Mouse (Mus musculus): ENCODE measurements around the gene Haus4. TPM values are rescaled to one million over a fixed set of nuclear protein-coding genes. Genes with fewer than 3 reads are reported as not detected.

The Haus4 gene
- total and polyA plus RNA-seq, 2 experiments from 2014 or later = 26.3 to 84.6 TPM

- no peak overlapping the region for H3K27ac ChIP-seq (ENCODE audit: low read depth)
- TF ChIP-seq EP300 (IDR thresholded peaks at IDR 0.05; ENCODE audit: low read depth) (no peak), CTCF (IDR thresholded peaks at IDR 0.05; ENCODE audit: low read depth) (no peak)
- peak overlapping the region; percentile 40; the same call in 1 of the 2 replicates for H3K9ac ChIP-seq (replicated peaks; ENCODE audit: low read depth, low read length)
Measured at GRCm38 (mm10) chr14:54528007-54528393, 26.4 kb downstream of the Haus4 start.

GRCm38 (mm10) chr14:54527227-54528006 is 27.0 kb downstream of the Haus4 start:
- Histone ChIP-seq H3K9ac (replicated peaks; ENCODE audit: low read depth, low read length) (peak overlapping the region; percentile 40), H3K4me3 (ENCODE audit: low read depth, low read length) (peak overlapping the region; percentile 37), H3K4me2 (ENCODE audit: low read depth, low read length) (peak overlapping the region; percentile 64), H3K9me3 (replicated peaks; ENCODE audit: control insufficient read depth, low read length) (no peaks in the 10 kb centered on the region), H3K4me1 (ENCODE audit: control insufficient read depth, insufficient read depth) (no peaks in the 10 kb centered on the region; the same call in 1 of the 2 replicates), H3K27me3 (ENCODE audit: control insufficient read depth, insufficient read depth, low read length) (no peaks in the 10 kb centered on the region), H3K36me3 (replicated peaks; ENCODE audit: control insufficient read depth, insufficient read depth, low read length) (no peaks in the 10 kb centered on the region), H3K27ac (ENCODE audit: low read depth) (no peak overlapping the region)
- ATAC-seq (ENCODE audit: insufficient read depth, low read depth) = peak; percentile 63
- TF ChIP-seq EP300 (IDR thresholded peaks at IDR 0.05; ENCODE audit: low read depth) = no peak
- no peak for TF ChIP-seq CTCF (IDR thresholded peaks at IDR 0.05; ENCODE audit: low read depth)
- peak; percentile 12 for DNase-seq (ENCODE audit: low spot score)
- 2% methylated on average over 18 of the region's 18 CpGs for WGBS

More at GRCm38 (mm10) chr14:54528007-54528393, 26.4 kb downstream of the Haus4 start:
- H3K36me3 ChIP-seq (replicated peaks; ENCODE audit: control insufficient read depth, insufficient read depth, low read length) = no peaks in the 10 kb centered on the region
- peak overlapping the region; percentile 64 for H3K4me2 ChIP-seq (ENCODE audit: low read depth, low read length)
- H3K4me3 ChIP-seq (ENCODE audit: low read depth, low read length) = peak overlapping the region; percentile 37
- H3K9me3 ChIP-seq (replicated peaks; ENCODE audit: control insufficient read depth, low read length) = no peaks in the 10 kb centered on the region
- 23% methylated on average over 5 of the region's 5 CpGs for WGBS
- H3K27me3 ChIP-seq (ENCODE audit: control insufficient read depth, insufficient read depth, low read length) = no peaks in the 10 kb centered on the region
- no peak for ATAC-seq (ENCODE audit: insufficient read depth, low read depth)
- DNase-seq (ENCODE audit: low spot score) = no peak
- no peaks in the 10 kb centered on the region; the same call in 1 of the 2 replicates for H3K4me1 ChIP-seq (ENCODE audit: control insufficient read depth, insufficient read depth)

- Histone ChIP-seq H3K27ac (ENCODE audit: low read depth) (no peak overlapping the region), H3K9me3 (replicated peaks; ENCODE audit: control insufficient read depth, low read length) (no peaks in the 10 kb centered on the region), H3K9ac (replicated peaks; ENCODE audit: low read depth, low read length) (no peak overlapping the region), H3K36me3 (replicated peaks; ENCODE audit: control insufficient read depth, insufficient read depth, low read length) (no peaks in the 10 kb centered on the region), H3K4me2 (ENCODE audit: low read depth, low read length) (no peak overlapping the region), H3K4me1 (ENCODE audit: control insufficient read depth, insufficient read depth) (no peaks in the 10 kb centered on the region; the same call in 1 of the 2 replicates), H3K4me3 (ENCODE audit: low read depth, low read length) (no peak overlapping the region), H3K27me3 (ENCODE audit: control insufficient read depth, insufficient read depth, low read length) (no peaks in the 10 kb centered on the region)
- no peak for TF ChIP-seq CTCF (IDR thresholded peaks at IDR 0.05; ENCODE audit: low read depth)
- no peak for TF ChIP-seq EP300 (IDR thresholded peaks at IDR 0.05; ENCODE audit: low read depth)
- 35% methylated on average over 6 of the region's 6 CpGs for WGBS
- no peak for ATAC-seq (ENCODE audit: insufficient read depth, low read depth)
- DNase-seq (ENCODE audit: low spot score) = no peak
Measured at GRCm38 (mm10) chr14:54523600-54523999, 30.8 kb downstream of the Haus4 start.

- Histone ChIP-seq H3K4me1 (ENCODE audit: control insufficient read depth, insufficient read depth) (peaks cover 10% of the 10 kb centered on the region), H3K9ac (replicated peaks; ENCODE audit: low read depth, low read length) (peak overlapping the region; percentile 70), H3K27me3 (ENCODE audit: control insufficient read depth, insufficient read depth, low read length) (no peaks in the 10 kb centered on the region), H3K36me3 (replicated peaks; ENCODE audit: control insufficient read depth, insufficient read depth, low read length) (peaks cover 36% of the 10 kb centered on the region), H3K4me3 (ENCODE audit: low read depth, low read length) (peak overlapping the region; percentile 68), H3K9me3 (replicated peaks; ENCODE audit: control insufficient read depth, low read length) (no peaks in the 10 kb centered on the region), H3K4me2 (ENCODE audit: low read depth, low read length) (peak overlapping the region; percentile 78), H3K27ac (ENCODE audit: low read depth) (peak overlapping the region; percentile 80)
- ATAC-seq (ENCODE audit: insufficient read depth, low read depth) (no peak), DNase-seq (ENCODE audit: low spot score) (peak; percentile 16)
- no peak for TF ChIP-seq CTCF (IDR thresholded peaks at IDR 0.05; ENCODE audit: low read depth)
- TF ChIP-seq EP300 (IDR thresholded peaks at IDR 0.05; ENCODE audit: low read depth) = 0 out of 2 replicates have a peak, but pooled peaks have one; percentile 15
- WGBS = 3% methylated on average over 17 of the region's 17 CpGs
Measured at GRCm38 (mm10) chr14:54516710-54517310, 37.6 kb downstream of the Haus4 start.

GRCm38 (mm10) chr14:54509774-54510173 is 44.6 kb downstream of the Haus4 start:
- DNase-seq (ENCODE audit: low spot score) = no peak
- Histone ChIP-seq H3K4me2 (ENCODE audit: low read depth, low read length) (no peak overlapping the region), H3K36me3 (replicated peaks; ENCODE audit: control insufficient read depth, insufficient read depth, low read length) (peaks cover 81% of the 10 kb centered on the region), H3K9ac (replicated peaks; ENCODE audit: low read depth, low read length) (no peak overlapping the region), H3K9me3 (replicated peaks; ENCODE audit: control insufficient read depth, low read length) (no peaks in the 10 kb centered on the region), H3K27me3 (ENCODE audit: control insufficient read depth, insufficient read depth, low read length) (no peaks in the 10 kb centered on the region), H3K4me1 (ENCODE audit: control insufficient read depth, insufficient read depth) (no peaks in the 10 kb centered on the region), H3K27ac (ENCODE audit: low read depth) (no peak overlapping the region), H3K4me3 (ENCODE audit: low read depth, low read length) (no peak overlapping the region)
- no peak for TF ChIP-seq EP300 (IDR thresholded peaks at IDR 0.05; ENCODE audit: low read depth)
- TF ChIP-seq CTCF (IDR thresholded peaks at IDR 0.05; ENCODE audit: low read depth) = no peak
- ATAC-seq (ENCODE audit: insufficient read depth, low read depth) = no peak
- WGBS = 88% methylated on average over 9 of the region's 9 CpGs

Data from heart, postnatal 0 days (tissue).